Mouse (Mus musculus): ENCODE data around the gene Gm3298. TPM values are rescaled to one million over a fixed set of nuclear protein-coding genes. Genes with fewer than 3 reads are reported as not detected.
"Not testable (repeated sequence)": the region's sequence is repeated elsewhere in the genome, so short reads cannot be mapped to it uniquely, and the experiment has no call there.

The Gm3298 gene
- polyA plus RNA-seq (2016; fragmentation: Nextera tagmentation; extraction: Ambion mirVana), result not detected in 2 replicates

- H3K27me3 ChIP-seq (replicated peaks); H3K4me3 ChIP-seq; H3K4me2 ChIP-seq (replicated peaks); H3K9me3 ChIP-seq; ATAC-seq (ENCODE audit: low FRiP score, low read depth); H3K27ac ChIP-seq; H3K4me1 ChIP-seq; H3K36me3 ChIP-seq; H3K9ac ChIP-seq: not testable (repeated sequence)
- 83% methylated on average over 1 of the region's 2 CpGs for WGBS
Measured at GRCm38 (mm10) chr14:5015591-5015990, at the start of gene Gm3298. Gm3298 (plus strand) TSS chr14:5015891.

- H3K27me3 ChIP-seq (replicated peaks); H3K4me1 ChIP-seq; H3K9me3 ChIP-seq; ATAC-seq (ENCODE audit: low FRiP score, low read depth); H3K27ac ChIP-seq; H3K36me3 ChIP-seq; H3K9ac ChIP-seq; H3K4me3 ChIP-seq; H3K4me2 ChIP-seq (replicated peaks): not testable (repeated sequence)
Measured at GRCm38 (mm10) chr14:4983635-4984034, 32.1 kb upstream of the Gm3298 start, which contains the start of gene Gm8297. Gm8297 (plus strand) TSS chr14:4983935.

- WGBS, result no CpG with 5 or more reads among the region's 3 CpGs
- not testable (repeated sequence) for H3K36me3 ChIP-seq; H3K9me3 ChIP-seq; H3K4me2 ChIP-seq (replicated peaks); H3K9ac ChIP-seq; H3K4me3 ChIP-seq; ATAC-seq (ENCODE audit: low FRiP score, low read depth); H3K27ac ChIP-seq; H3K27me3 ChIP-seq (replicated peaks); H3K4me1 ChIP-seq
Measured at GRCm38 (mm10) chr14:5050329-5050728, 34.6 kb downstream of the Gm3298 start, which contains the start of gene 4930555G01Rik. 4930555G01Rik (plus strand) TSS chr14:5050629.

Other genes starting within 250 kb of the Gm3298 start
- gene Gm9602, start 239.6 kb upstream of the Gm3298 start, polyA plus RNA-seq (2016; fragmentation: Nextera tagmentation; extraction: Ambion mirVana), result not detected in 2 replicates
- gene Gm3269, start 177.8 kb upstream of the Gm3298 start, polyA plus RNA-seq (2016; fragmentation: Nextera tagmentation; extraction: Ambion mirVana), result not detected in 2 replicates
- gene Gm3264, start 160.3 kb upstream of the Gm3298 start, polyA plus RNA-seq (2016; fragmentation: Nextera tagmentation; extraction: Ambion mirVana), result 1.5 and 2.4 TPM in 2 replicates
- 0.16 TPM in 1 of 2 replicates, not detected in the other for gene Gm3278, start 123.5 kb upstream of the Gm3298 start, polyA plus RNA-seq (2016; fragmentation: Nextera tagmentation; extraction: Ambion mirVana)
- not detected in 2 replicates for gene Gm8297, start 32.0 kb upstream of the Gm3298 start, polyA plus RNA-seq (2016; fragmentation: Nextera tagmentation; extraction: Ambion mirVana)
- not detected in 2 replicates for gene 4930555G01Rik, start 34.7 kb downstream of the Gm3298 start, polyA plus RNA-seq (2016; fragmentation: Nextera tagmentation; extraction: Ambion mirVana)
- 3.8 and 4.5 TPM in 2 replicates for gene Gm8281, start 55.1 kb downstream of the Gm3298 start, polyA plus RNA-seq (2016; fragmentation: Nextera tagmentation; extraction: Ambion mirVana)
- gene Gm8279, start 115.6 kb downstream of the Gm3298 start, polyA plus RNA-seq (2016; fragmentation: Nextera tagmentation; extraction: Ambion mirVana), result not detected in 2 replicates
- gene Gm3317, start 148.6 kb downstream of the Gm3298 start, polyA plus RNA-seq (2016; fragmentation: Nextera tagmentation; extraction: Ambion mirVana), result not detected in 2 replicates
- gene Gm8271, start 169.9 kb downstream of the Gm3298 start, polyA plus RNA-seq (2016; fragmentation: Nextera tagmentation; extraction: Ambion mirVana), result not detected in 2 replicates
- not detected in 2 replicates for gene Gm3526, start 244.7 kb downstream of the Gm3298 start, polyA plus RNA-seq (2016; fragmentation: Nextera tagmentation; extraction: Ambion mirVana)

Measured in neural tube, embryonic 12.5 days (tissue).